Mouse (Mus musculus): ENCODE measurements around the gene Nudcd2.

- TF ChIP-seq CTCF (IDR thresholded peaks at IDR 0.05; ENCODE audit: low read depth, low read length) (no peak; the same call in 1 of the 2 replicates), POLR2A (IDR thresholded peaks at IDR 0.05; ENCODE audit: extremely low read depth, insufficient read depth, low read length) (no peak)
These were observed 29.9 kb downstream of the Nudcd2 start for GRCm38 (mm10) chr11:40763395-40763794.
